Mouse (Mus musculus): ENCODE measurements around the gene Rhoa.
"Not testable (repeated sequence)": the region's sequence is repeated elsewhere in the genome, so short reads cannot be mapped to it uniquely, and the experiment has no call there.

Rhoa gene

GRCm38 (mm10) chr9:108305629-108306520 is at the start of gene Rhoa, which contains the start of gene Tcta:
TSS of gene Rhoa (plus strand) at chr9:108306129.
TSS of gene Tcta (minus strand) at chr9:108306160.
- DNase-seq (ENCODE audit: low spot score in 2 of 2) = peak; percentile 99 to 100

DNA sequence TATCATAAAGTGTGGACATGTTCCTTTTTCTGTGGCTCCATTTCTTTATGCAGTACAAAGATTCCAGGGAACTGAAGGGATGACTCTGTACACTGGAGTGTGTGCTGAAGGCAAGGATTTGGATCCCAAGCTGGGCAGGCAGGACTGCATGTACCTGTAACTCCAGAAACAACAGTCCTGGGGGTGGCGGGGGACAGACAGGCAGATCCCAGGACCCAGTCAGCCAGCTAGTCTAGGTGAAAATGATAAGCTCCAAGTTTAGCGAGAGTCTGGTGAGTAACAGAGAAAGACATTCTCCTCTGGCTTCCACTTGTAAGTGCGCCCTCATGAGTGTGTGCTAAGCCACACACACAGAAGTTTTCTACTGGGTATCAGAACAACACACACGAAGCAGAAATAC is 45.4 kb upstream of the Rhoa start:
- no peak for DNase-seq (ENCODE audit: low spot score in 2 of 2)

DNA sequence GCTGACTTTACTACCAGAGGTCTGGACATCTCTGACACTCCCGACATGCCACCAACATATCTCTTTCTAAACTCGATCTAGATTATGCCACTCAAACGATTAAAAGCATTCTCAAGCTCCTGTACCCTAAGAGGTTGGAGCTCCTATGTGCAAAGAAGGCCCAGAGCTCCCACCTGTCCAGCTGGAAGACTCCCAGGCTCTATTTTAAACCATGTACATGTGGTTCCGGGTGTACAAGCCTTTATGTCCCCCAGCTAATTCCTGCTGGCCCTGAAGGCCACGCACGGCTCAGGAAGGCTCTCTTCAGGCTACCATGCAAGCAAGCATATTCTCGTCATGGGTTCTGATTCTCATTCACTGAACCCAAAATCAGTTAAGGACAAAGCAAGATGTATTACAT is 44.1 kb upstream of the Rhoa start:
- no peak for DNase-seq (ENCODE audit: low spot score in 2 of 2)

DNA sequence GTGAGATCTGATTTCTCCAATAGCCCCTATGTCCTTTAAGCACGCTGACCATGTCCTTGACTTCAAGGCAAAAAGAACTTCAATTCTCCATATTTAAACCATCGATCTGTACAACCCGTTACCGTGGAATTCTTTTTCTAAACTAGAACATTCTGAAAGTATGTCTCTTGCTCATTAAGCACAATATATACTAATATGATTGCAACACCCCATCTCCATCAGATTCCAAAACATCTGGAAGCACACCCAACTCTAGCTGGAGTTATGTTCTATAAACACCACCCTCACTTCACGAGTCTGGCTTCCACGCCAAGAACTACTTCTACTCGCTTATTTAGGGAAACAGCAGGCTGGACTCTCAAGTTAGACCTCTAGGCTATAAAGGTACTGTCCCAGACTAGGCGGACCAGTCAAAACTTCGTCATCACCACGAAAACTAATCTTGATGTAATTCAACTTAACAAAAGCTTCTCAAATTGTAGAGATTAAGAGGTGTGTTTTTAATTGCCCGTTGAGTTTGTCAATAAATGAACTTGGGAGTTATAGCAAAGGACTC is 43.4 kb upstream of the Rhoa start:
- no peak for DNase-seq (ENCODE audit: low spot score in 2 of 2)

DNA sequence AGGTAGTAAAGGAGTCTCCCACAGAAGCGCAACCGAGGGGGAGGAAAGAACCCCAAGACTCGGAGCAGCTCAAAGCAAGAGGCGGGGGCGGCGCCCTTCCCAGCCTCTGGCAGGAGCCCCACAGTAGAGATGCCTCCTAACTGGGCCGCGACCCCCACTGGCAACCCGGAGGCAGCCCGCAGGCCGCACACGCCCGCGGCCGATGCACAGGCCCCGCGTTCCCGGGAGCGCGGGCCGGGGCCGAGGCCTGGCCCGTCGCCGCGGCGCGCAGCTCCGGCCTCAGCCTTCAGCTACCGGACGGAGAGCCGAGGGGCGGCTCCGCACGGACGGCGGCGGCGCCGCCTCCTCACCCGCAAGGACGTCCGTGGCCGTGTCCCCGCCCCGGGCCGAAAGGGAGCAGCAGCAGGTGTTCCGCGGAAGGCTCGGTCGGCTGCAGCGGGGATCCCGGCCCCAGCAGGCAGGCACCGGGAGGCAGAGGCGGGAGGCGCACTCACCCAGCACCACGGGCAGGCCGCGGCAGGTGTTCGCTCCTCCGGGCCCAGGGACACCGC is 42.7 kb upstream of the Rhoa start:
- DNase-seq (ENCODE audit: low spot score in 2 of 2) = peak; percentile 30 to 42

GRCm38 (mm10) chr9:108263690-108264190 is 42.2 kb upstream of the Rhoa start, which contains the start of gene Dag1:
TSS of gene Dag1 (minus strand) at chr9:108263958.
- DNase-seq (ENCODE audit: low spot score in 2 of 2) = peak; percentile 96 to 97

- no peak for DNase-seq (ENCODE audit: low spot score in 2 of 2)
Observed at GRCm38 (mm10) chr9:108264191-108264921, 41.6 kb upstream of the Rhoa start.

GRCm38 (mm10) chr9:108266261-108266935 is 39.5 kb upstream of the Rhoa start:
- DNase-seq (ENCODE audit: low spot score in 2 of 2) = no peak

DNA sequence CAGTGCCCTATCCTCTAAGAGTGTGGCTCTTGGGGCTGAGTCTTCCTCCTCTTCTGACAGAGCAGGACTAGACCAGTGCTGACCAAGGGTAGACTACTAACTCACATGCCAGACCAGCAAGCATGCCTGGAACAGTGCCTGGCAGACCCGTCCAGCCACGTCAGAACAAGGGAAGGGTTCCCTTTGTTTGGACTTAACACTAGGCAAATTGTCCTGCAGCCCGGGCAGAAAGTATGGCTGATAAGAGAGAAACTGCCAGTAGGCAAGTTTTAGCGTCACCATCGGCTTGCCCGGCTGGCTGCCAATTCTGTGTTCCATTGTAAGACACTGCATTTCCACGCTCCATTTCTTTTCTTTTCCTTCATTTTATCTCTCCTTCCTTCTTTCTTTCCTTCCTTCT is 38.2 kb upstream of the Rhoa start:
- no peak for DNase-seq (ENCODE audit: low spot score in 2 of 2)

DNA sequence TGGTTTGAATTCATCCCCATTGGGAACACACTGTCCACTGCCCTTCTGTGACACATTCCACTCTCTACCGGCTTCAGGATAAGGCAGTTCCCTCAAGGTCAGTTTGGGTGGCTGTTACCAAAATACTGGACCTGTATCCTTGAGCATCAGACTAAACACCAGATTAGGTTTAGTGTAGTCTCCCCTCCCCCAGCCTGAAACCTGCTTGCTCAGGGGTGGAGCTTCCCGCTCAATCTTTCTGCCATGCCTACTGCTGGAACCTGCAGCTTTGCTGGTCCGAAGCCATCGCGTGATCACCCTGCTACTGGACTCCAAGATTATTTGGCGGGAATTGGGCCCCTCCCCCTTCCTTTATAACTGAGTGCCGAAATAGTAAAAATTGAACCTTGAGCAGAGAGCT is 37.2 kb upstream of the Rhoa start:
- DNase-seq (ENCODE audit: low spot score in 2 of 2) = not testable (repeated sequence)

GRCm38 (mm10) chr9:108271941-108272340 is 34.0 kb upstream of the Rhoa start:
- DNase-seq (ENCODE audit: low spot score in 2 of 2) = no peak

- DNase-seq (ENCODE audit: low spot score in 2 of 2) = no peak
Observed at GRCm38 (mm10) chr9:108272691-108273090, 33.2 kb upstream of the Rhoa start.

- DNase-seq (ENCODE audit: low spot score in 2 of 2) = no peak
Observed at GRCm38 (mm10) chr9:108273485-108273884, 32.4 kb upstream of the Rhoa start.

DNA sequence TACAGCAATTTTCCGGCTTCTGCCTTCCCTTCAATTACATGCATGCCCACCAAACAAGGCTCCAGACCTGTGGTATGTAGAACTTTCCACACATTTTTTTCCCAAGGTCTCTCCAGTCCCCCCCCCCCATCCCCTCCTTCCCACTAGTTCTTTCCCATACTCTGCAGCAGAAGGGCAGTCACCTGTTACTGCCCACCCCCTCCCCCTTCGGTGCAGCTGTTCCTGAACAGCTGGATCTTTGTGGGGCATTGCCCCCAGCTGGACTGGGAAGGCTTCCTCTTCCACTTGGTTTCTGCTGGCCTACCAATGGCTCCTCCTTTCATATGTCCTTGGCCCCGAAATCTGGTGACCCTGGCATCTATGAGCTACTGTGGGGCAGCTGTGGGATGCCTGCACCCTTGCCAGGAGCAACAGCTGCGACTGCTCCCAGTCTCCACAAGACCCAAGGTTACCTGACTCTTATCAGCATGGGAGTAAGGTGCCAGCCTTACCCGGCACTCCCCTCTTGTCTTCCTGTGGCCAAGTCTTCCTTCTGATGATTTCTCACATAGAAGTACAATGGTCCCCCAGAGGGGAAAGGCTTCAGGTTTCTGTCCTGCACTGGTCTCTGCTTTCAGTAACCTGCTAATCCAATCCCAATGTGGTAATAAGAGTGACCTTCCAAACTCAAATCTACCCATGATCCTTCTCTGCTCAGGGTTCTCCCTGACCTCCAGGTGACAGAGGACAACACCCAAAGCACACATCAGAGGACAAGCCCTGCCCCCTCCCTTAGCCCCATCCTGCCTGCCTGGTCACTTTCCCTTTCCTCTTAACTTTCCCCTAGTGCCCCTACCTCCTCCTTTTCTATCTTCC is 31.2 kb upstream of the Rhoa start:
- DNase-seq (ENCODE audit: low spot score in 2 of 2) = no peak

DNA sequence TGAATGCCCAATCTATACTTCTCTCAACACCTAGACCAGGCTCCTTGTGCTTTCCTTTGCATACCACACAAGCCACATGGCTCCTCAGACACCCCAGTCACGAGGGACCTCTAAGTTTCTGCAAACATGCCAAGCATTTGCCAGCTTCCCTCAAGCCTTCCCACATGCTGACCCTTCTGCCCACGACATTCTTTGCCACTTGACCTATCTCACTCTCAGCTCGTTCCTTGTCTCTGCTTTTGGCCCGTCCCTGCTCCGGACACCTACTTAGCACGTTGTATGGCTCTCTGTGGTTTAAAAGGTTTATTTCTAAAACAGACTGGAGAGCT is 30.6 kb upstream of the Rhoa start:
- no peak for DNase-seq (ENCODE audit: low spot score in 2 of 2)

DNA sequence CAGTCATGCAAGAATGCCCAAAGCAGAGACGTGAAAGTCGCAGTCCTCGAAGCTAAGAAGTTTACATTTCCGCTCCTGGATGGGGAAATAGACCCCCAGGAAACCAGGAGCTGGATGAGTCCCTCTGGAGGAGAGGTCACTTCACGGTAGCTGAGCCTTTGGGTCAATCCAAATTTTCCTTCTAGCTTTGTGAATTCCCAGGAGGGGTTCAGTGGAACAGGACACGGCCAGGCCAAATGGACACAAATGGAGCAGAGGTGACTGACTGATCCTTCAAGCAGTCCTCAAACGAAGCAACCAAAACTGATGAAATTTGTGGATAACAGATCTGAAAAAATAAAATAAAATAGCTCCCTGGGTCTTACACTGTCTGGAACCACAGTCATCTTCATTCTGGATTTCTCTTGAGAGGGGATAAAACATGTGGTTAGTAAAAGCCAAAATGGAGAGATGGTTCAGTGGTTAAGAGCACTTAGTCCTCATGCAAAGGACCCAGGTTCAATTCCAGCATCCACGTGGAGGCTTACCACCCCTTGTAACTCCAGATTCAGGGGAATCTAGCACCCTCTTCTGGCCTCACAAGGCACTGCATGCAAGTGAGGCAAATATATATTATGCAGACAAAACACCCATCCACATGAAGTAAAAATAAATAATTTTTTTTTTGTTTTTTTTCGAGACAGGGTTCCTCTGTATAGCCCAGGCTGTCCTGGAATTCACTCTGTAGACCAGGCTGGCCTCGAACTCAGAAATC is 27.1 kb upstream of the Rhoa start:
- no peak for DNase-seq (ENCODE audit: low spot score in 2 of 2)

GRCm38 (mm10) chr9:108280071-108280828 is 25.7 kb upstream of the Rhoa start:
- no peak for DNase-seq (ENCODE audit: low spot score in 2 of 2)

GRCm38 (mm10) chr9:108284410-108284809 is 21.5 kb upstream of the Rhoa start:
- peak; percentile 81 to 83 for DNase-seq (ENCODE audit: low spot score in 2 of 2)
